ENCODE assay signal across 28 mouse cellular contexts in the genomic region with DNA sequence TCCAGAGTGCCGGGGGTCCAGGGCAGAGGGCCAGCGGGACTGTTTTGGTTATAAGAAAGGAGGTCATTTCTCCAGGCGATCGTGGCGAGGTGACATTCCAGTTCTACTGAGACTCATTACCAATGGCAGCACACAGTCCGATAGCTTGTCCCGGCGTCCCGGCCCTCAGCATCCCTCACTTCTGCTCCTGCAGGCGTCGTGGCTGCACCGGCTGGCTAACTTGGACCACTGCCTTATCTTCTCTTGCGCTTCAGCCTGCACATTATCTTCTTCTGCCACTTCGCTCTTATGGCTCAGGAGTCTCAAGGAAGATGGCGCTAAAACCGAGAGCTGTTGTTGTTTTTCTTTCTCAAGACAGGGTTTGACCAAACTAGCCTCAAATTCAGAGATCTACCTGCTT. TPM values are rescaled to one million over a fixed set of nuclear protein-coding genes. Genes with fewer than 3 reads are reported as not detected.
DNase-seq lines count a peak whose midpoint lies in the region; ATAC-seq and TF ChIP-seq lines count a peak whose summit lies in the region.
"Had no signal": no experiment of that assay in that cellular context is flagged by ENCODE, and none has a peak within 500 bp of the region (broad histone marks: within the 10 kb centered on the region; RNA-seq: fewer than 3 reads in every experiment).

No protein-coding gene starts in this region.

- no peak for TF ChIP-seq CTCF in layer of hippocampus, adult 2 months (conservative IDR thresholded peaks at IDR 0.05)

- no peaks in the 10 kb centered on the region for H3K27me3 ChIP-seq in heart, embryonic 13.5 days (replicated peaks)
- H3K27me3 ChIP-seq in heart, embryonic 10.5 days (ENCODE audit: insufficient read depth, poor library complexity, severe bottlenecking) = no peaks in the 10 kb centered on the region
- H3K27me3 ChIP-seq in stomach, embryonic 15.5 days (replicated peaks) = no peaks in the 10 kb centered on the region
- H3K27me3 ChIP-seq: CH12.LX; embryonic facial prominence, embryonic 13.5 days; forebrain, embryonic 13.5 days; intestine, embryonic 15.5 days; limb, embryonic 15.5 days; megakaryocyte, embryonic 14.5 days; midbrain, embryonic 12.5 days; neural tube, embryonic 12.5 days; Patski had no signal

- peaks cover 33% of the 10 kb centered on the region for H3K4me1 ChIP-seq in heart, embryonic 13.5 days
- peaks cover 10% of the 10 kb centered on the region; the same call in 1 of the 2 replicates for H3K4me1 ChIP-seq in heart, embryonic 10.5 days
- H3K4me1 ChIP-seq in stomach, embryonic 15.5 days = peaks cover 14% of the 10 kb centered on the region; the same call in 1 of the 2 replicates
- H3K4me1 ChIP-seq: embryonic facial prominence, embryonic 13.5 days; limb, embryonic 10.5 days; neural tube, embryonic 12.5 days had no signal

- no peak for ATAC-seq in heart, embryonic 13.5 days (ENCODE audit: extremely low read depth, insufficient number of reproducible peaks, low FRiP score, low TSS enrichment)
- no peak for ATAC-seq in stomach, embryonic 15.5 days (ENCODE audit: insufficient read depth, low FRiP score, low read depth)
- ATAC-seq: forebrain, embryonic 13.5 days; hindbrain, postnatal 0 days; Patski had no signal

- no peak overlapping the region for H3K4me2 ChIP-seq in heart, embryonic 13.5 days
- H3K4me2 ChIP-seq in stomach, embryonic 15.5 days = no peak overlapping the region
- H3K4me2 ChIP-seq: embryonic facial prominence, embryonic 13.5 days; forebrain, embryonic 13.5 days; heart, embryonic 11.5 days; limb, embryonic 15.5 days; lung, embryonic 14.5 days; midbrain, embryonic 12.5 days; neural tube, embryonic 12.5 days had no signal

- H3K9ac ChIP-seq in heart, embryonic 13.5 days = no peak overlapping the region
- H3K9ac ChIP-seq in stomach, embryonic 15.5 days = no peak overlapping the region
- H3K9ac ChIP-seq: embryonic facial prominence, embryonic 13.5 days; forebrain, embryonic 13.5 days; intestine, embryonic 15.5 days; limb, embryonic 15.5 days; liver, embryonic 14.5 days; lung, embryonic 14.5 days; midbrain, embryonic 12.5 days; neural tube, embryonic 12.5 days had no signal

- H3K9me3 ChIP-seq in heart, embryonic 13.5 days = no peaks in the 10 kb centered on the region
- no peaks in the 10 kb centered on the region for H3K9me3 ChIP-seq in heart, embryonic 10.5 days
- no peaks in the 10 kb centered on the region for H3K9me3 ChIP-seq in stomach, embryonic 15.5 days
- H3K9me3 ChIP-seq: embryonic facial prominence, embryonic 13.5 days; forebrain, embryonic 13.5 days; intestine, embryonic 15.5 days; limb, embryonic 10.5 days; limb, embryonic 15.5 days; megakaryocyte, embryonic 14.5 days; midbrain, embryonic 12.5 days; neural tube, embryonic 12.5 days had no signal

- no peaks in the 10 kb centered on the region for H3K36me3 ChIP-seq in heart, embryonic 13.5 days
- no peaks in the 10 kb centered on the region for H3K36me3 ChIP-seq in heart, embryonic 10.5 days
- H3K36me3 ChIP-seq in stomach, embryonic 15.5 days = no peaks in the 10 kb centered on the region
- H3K36me3 ChIP-seq: embryonic facial prominence, embryonic 13.5 days; intestine, embryonic 15.5 days; limb, embryonic 10.5 days; limb, embryonic 15.5 days; midbrain, embryonic 12.5 days; neural tube, embryonic 12.5 days had no signal

- peak overlapping the region; percentile 86 for H3K27ac ChIP-seq in heart, embryonic 13.5 days (replicated peaks)
- no peak overlapping the region for H3K27ac ChIP-seq in heart, embryonic 10.5 days
- H3K27ac ChIP-seq in layer of hippocampus, adult 2 months = peak overlapping the region; percentile 73; the same call in 1 of the 2 replicates
- H3K27ac ChIP-seq in stomach, embryonic 15.5 days = peak overlapping the region; percentile 52; the same call in 1 of the 2 replicates
- H3K27ac ChIP-seq: embryonic facial prominence, embryonic 13.5 days; forebrain, embryonic 13.5 days; hindbrain, postnatal 0 days; limb, embryonic 10.5 days; liver, embryonic 14.5 days; midbrain, embryonic 12.5 days; neural tube, embryonic 12.5 days had no signal

- H3K4me3 ChIP-seq in heart, embryonic 13.5 days = no peak overlapping the region
- no peak overlapping the region for H3K4me3 ChIP-seq in heart, embryonic 10.5 days
- no peak overlapping the region for H3K4me3 ChIP-seq in layer of hippocampus, adult 2 months
- H3K4me3 ChIP-seq in stomach, embryonic 15.5 days (replicated peaks) = no peak overlapping the region
- H3K4me3 ChIP-seq: embryonic facial prominence, embryonic 13.5 days; forebrain, embryonic 13.5 days; intestine, embryonic 15.5 days; limb, embryonic 10.5 days; limb, embryonic 15.5 days; megakaryocyte, embryonic 14.5 days; midbrain, embryonic 12.5 days; myocyte; neural tube, embryonic 12.5 days had no signal

- 66% methylated on average over 16 of the region's 16 CpGs for WGBS in heart, embryonic 13.5 days
- 70% methylated on average over 16 of the region's 16 CpGs for WGBS in heart, embryonic 10.5 days
- 81% methylated on average over 16 of the region's 16 CpGs for WGBS in stomach, embryonic 15.5 days

- DNase-seq in cerebellum, postnatal 10 days = peak; percentile 65 to 67
- no peak for DNase-seq in cerebellum, adult 11-12 months
- no peak for DNase-seq in heart, embryonic 10.5 days (ENCODE audit: low spot score)
- no peak for DNase-seq in layer of hippocampus, adult 2 months (ENCODE audit: low spot score in 2 of 2)
- no peak for DNase-seq in layer of hippocampus, postnatal 25 days (ENCODE audit: extremely low spot score in 1 of 2, low spot score in 1 of 2)
- DNase-seq in thymus, postnatal 14 days = no peak
- DNase-seq: cerebellum, adult 9-10 months; embryo, embryonic 11 days; right cerebral cortex, adult 18-20 months; thymus, postnatal 25 days had no signal

RNA-seq across cellular contexts. Expression of gene Mrpl45, which starts 14.1 kb away (rescaled TPM):
- 51.7 and 56.7 TPM in 2 replicates for polyA plus RNA-seq in heart, embryonic 13.5 days (2015; fragmentation: Nextera tagmentation; extraction: Ambion mirVana)
- polyA plus RNA-seq in heart, embryonic 10.5 days (2016; fragmentation: Nextera tagmentation; extraction: Ambion mirVana) = 63.7 and 65.8 TPM in 2 replicates
- 10 to 100 TPM; 24.9 to 30.3 TPM for total RNA-seq in layer of hippocampus, adult 2 months (2021)
- 10 to 100 TPM; 24.1 to 31.3 TPM for total RNA-seq in layer of hippocampus, postnatal 25 days (2021)
- 41.5 and 46.4 TPM in 2 replicates for polyA plus RNA-seq in stomach, embryonic 15.5 days (2015; fragmentation: Nextera tagmentation; extraction: Ambion mirVana)

RNA-seq across cellular contexts. Expression of gene Npepps, which starts 21.0 kb away (rescaled TPM):
- 83.5 and 85.4 TPM in 2 replicates for polyA plus RNA-seq in heart, embryonic 13.5 days (2015; fragmentation: Nextera tagmentation; extraction: Ambion mirVana)
- polyA plus RNA-seq in heart, embryonic 10.5 days (2016; fragmentation: Nextera tagmentation; extraction: Ambion mirVana) = 83.9 and 90.7 TPM in 2 replicates
- 100 to 1,000 TPM; 142 to 151 TPM for total RNA-seq in layer of hippocampus, adult 2 months (2021)
- total RNA-seq in layer of hippocampus, postnatal 25 days (2021) = 100 to 1,000 TPM; 130 to 144 TPM
- polyA plus RNA-seq in stomach, embryonic 15.5 days (2015; fragmentation: Nextera tagmentation; extraction: Ambion mirVana) = 80.9 and 84.7 TPM in 2 replicates

RNA-seq across cellular contexts. Expression of gene Gpr179, which starts 50.5 kb away (rescaled TPM):
- polyA plus RNA-seq in heart, embryonic 13.5 days (2015; fragmentation: Nextera tagmentation; extraction: Ambion mirVana) = 0.03 and 0.04 TPM in 2 replicates
- 0.04 and 0.12 TPM in 2 replicates for polyA plus RNA-seq in heart, embryonic 10.5 days (2016; fragmentation: Nextera tagmentation; extraction: Ambion mirVana)
- total RNA-seq in layer of hippocampus, adult 2 months (2021) = under 1 TPM; 0.20 to 0.33 TPM
- under 1 TPM; 0.15 to 0.16 TPM for total RNA-seq in layer of hippocampus, postnatal 25 days (2021)
- polyA plus RNA-seq in stomach, embryonic 15.5 days (2015; fragmentation: Nextera tagmentation; extraction: Ambion mirVana) = 0.19 and 0.21 TPM in 2 replicates
- polyA plus RNA-seq: hindbrain, embryonic 11.5 days had no signal

Comparison
In these comparisons a context has a peak if more than half of its experiments do, and no peak if none do; other contexts are left out.
1. DNase-seq: peak in cerebellum, postnatal 10 days (2 of 2); none in cerebellum, adult 11-12 months (single experiment), heart, embryonic 10.5 days (single experiment), layer of hippocampus, adult 2 months (0 of 2), layer of hippocampus, postnatal 25 days (0 of 2) and thymus, postnatal 14 days (single experiment).